Mouse (Mus musculus) testis, postnatal 14 days (tissue): ENCODE measurements around the gene Fbxw10.

Source experiments
- DNase-seq: peaks from one replicate; pipeline ENCODE4 v3.0.0; 2021; ENCODE audit warnings: low spot score

Fbxw10 gene

DNA sequence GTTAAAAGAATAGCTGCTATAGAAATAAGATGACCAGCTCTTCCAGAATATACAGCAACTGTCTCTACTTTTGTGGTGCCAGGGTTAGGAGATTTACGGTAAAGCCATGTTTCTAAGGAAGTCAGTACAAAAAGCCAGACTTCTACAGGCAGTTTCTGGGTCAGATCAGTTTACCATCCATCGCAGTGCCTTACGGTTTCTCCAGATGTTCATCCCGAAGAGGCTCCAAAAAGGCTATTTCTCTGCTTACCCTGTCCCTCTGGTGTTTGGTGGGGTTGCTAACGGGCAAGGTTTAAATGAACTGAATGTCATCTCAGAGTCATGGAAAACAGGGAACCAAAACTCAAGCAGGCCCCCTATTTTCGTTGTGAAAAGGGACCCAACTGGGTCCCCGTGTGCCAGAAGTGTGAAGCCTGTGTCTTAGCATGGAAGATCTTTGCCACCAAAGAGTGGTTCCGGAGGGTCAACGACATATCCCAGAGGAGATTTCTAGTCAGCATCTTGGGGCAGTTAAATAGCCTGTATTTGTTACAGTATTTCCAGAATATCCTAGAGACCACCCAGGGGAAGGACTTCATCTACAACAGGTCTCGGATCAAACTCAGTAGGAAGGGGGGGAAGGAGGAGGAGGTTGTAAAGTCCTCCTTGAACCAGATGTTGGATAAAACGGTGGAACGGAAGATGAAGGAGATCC, at the start of gene Fbxw10:
Fbxw10 (plus strand) TSS at position 109 of the 694 bp plus-strand sequence.
- DNase-seq, result no peak

- DNase-seq, result no peak
Measured at GRCm38 (mm10) chr11:62804119-62804518, 42.8 kb upstream of the Fbxw10 start.

DNA sequence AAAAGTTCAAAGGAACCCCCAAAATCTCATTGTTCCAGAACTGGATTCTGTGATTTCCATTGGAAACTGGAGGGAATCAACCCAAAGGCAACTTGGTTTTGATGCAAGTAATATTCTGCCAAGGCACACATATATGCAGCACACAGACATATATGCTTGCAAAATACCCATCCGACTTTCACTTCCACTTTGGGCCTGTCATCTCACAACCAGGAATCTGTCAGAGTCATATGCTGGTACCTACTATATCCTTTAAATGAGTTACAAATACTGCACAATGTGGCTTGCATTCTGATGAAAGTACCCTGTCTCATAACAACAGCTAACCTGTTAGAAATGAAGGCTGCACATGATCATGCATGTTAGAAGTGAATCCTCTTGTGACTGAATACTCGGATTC, 38.9 kb upstream of the Fbxw10 start:
- no peak for DNase-seq

DNA sequence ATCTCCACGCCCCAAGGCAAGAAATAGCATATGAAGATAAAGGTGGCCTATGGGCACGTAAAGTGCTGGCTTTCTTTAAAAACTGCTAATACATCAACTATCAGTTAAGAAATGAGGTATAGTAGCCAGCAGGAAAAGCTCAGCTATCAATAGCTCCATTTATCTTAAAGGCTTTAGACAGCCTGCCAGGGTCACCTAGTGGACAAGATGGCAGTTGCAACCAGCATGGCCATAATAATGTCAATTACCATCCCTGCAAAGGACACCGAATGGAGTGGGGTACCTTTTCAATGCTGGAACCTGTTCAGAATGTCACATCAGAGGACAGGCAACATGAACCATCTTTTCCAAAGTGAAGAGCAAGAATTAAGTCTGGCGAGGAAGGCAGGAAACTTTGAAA, 37.7 kb upstream of the Fbxw10 start:
- DNase-seq, result no peak

DNA sequence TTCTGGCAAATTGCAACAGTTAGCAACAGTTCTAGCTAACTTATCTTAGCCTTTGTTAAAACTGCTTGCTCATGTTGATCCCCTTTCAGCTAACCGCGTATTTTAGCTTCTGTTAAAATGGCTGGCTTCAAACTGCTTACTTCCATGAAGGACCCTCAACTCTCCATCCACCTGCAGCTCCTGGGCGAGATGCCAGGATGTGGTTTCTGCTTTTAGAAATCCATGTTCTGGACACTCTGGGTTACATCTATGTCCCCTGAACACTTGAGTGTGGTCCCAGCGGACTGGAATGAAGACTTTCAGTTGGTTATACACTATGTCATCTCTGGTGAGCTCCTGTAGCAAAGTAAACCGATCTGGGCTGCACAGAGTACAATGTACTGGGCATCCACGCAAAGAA, 34.6 kb upstream of the Fbxw10 start:
- no peak for DNase-seq

DNA sequence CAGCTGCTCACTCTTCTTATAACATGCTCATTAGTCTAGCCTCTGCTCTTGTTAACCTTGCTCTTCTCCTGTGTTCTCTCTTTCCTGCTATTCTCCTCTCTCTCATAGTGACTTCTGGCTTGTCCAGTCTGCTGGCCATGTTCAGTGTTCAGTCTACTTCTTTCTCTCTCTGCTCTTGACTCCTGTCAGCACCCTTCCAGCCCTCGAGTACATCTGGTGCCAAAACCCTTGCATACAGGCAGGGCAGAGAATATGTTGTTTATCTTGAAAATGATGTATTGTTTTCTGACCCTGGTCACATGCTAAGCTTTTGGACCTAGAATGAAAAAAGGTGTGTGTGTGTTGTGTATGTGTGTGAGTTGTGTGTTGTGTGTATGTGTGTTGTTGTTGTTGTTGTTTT, 33.4 kb upstream of the Fbxw10 start:
- no peak for DNase-seq

DNA sequence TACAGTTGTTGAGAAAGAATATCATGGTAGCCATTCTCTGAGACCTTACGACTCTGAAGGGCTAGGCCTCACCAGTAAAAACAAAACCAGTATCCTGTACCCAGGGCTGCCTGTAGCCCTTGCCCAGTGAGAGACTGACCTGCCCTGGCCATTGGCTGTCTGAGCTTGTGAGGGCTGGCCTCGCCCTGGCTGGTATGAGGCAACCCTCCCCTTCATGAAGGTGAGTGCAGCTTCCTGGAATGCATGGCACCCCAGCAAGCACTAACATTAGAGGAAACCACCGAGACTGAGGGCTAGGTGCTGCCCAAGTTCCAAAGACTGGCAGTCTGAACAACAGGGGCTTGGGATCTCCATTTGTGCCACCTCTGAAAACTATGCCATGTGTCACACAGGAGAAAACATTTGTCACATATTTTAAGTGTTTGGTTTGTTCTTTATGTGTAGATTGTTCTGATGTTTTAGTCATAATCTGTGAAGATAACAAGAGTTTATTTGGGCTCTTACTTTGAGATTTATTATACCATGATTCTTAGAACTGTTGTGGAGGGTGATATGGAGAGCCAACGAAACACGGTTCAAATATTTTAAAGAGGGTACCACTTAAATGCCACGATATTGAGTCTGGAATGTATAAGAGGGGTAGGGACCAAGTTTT, 32.8 kb upstream of the Fbxw10 start:
- no peak for DNase-seq

GRCm38 (mm10) chr11:62814625-62815024, 32.2 kb upstream of the Fbxw10 start:
- no peak for DNase-seq

GRCm38 (mm10) chr11:62815438-62815837, 31.4 kb upstream of the Fbxw10 start:
- no peak for DNase-seq

DNA sequence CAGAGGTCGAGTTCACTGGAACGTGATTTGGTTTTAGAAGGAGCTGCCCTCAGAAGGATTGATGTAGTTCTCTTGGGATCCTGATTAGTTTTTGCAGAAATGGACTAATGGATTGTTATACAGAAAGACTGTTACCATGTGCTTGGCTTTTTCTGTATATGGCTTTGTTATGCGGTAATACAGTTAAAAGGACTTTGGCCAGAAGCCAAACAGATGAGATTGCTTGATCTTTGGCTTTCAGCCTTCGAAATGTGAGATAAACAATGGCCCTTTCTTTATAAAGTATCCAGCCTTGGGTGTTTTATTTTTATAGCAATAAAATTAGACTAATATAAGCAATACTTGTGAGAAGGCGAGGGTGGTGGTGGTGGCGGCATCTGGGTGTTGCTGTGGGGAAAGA, 30.3 kb upstream of the Fbxw10 start:
- DNase-seq, result no peak

DNA sequence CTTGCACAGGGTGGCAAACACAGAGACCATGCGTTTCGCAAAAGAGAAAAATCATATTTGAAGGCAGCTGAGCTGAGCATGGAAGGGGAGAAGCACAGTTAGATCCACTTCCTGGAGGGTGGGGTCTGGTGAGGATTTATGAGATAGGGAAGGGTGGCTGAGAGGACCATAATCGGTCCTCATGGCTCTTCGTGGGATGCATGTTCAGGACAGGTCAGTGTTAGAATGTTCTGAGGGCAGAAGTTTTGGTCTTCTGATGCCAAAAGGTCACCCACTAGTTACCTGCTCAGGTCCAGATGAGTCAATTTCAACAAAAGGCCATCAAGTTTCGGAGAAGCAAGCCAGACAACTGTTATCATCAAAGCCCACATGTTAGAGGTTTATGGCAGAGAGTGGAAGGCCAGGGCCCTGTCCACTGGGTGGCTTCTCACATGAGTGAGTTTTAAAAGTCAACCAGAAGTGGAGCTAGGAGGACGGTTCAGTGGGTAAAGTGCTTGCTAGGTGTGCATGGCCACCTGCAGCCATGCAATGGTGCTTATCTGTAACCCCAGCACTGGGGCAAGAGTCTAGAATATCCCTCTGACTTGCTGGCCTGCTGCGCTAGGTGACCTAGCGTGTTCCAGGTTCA, 27.7 kb upstream of the Fbxw10 start:
- no peak for DNase-seq

- DNase-seq, result peak; percentile 53
Measured at GRCm38 (mm10) chr11:62820059-62820541, 26.8 kb upstream of the Fbxw10 start, which contains the start of gene Trim16. TSS of gene Trim16 (plus strand) at chr11:62820231.

GRCm38 (mm10) chr11:62820661-62821437, 26.0 kb upstream of the Fbxw10 start:
- no peak for DNase-seq

DNA sequence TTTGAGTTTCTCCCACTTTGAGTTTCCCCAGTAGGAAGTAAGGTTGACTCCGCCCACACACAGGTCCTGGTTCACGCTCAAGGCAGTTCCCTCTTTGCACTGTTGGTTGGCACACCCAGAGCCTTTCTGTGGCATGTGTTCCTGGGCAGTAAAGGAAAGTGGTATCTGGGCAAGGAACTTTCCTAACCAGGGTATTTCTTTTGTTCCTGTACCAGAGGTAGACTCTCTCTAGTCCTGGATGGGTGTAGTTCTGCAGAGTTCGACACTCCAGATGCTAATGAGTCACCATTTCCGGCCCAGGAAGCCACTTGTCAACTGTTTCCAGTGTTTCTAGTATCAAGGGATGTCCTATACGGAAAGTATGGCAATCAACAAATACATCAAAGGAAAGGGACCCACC, 25.0 kb upstream of the Fbxw10 start:
- no peak for DNase-seq

DNA sequence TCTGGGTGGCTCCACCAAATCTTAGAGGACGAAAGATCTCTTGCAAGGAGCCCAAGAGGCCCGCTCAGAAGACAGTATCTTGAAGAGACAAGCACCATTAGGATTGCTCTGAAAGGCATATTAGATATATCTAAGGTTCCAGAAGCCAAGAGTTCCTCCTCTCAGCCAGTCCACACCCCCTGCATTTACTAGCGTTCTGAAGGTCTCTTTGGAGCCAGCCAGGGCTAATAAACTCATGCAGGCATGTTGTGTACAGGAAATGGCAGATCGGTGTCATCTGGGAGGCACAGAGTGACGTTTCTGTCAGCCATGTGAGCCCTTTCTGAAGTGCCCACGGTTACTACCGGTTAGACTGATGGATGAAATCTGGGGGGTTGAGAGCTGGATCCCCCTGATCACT, 22.7 kb upstream of the Fbxw10 start:
- DNase-seq, result no peak

DNA sequence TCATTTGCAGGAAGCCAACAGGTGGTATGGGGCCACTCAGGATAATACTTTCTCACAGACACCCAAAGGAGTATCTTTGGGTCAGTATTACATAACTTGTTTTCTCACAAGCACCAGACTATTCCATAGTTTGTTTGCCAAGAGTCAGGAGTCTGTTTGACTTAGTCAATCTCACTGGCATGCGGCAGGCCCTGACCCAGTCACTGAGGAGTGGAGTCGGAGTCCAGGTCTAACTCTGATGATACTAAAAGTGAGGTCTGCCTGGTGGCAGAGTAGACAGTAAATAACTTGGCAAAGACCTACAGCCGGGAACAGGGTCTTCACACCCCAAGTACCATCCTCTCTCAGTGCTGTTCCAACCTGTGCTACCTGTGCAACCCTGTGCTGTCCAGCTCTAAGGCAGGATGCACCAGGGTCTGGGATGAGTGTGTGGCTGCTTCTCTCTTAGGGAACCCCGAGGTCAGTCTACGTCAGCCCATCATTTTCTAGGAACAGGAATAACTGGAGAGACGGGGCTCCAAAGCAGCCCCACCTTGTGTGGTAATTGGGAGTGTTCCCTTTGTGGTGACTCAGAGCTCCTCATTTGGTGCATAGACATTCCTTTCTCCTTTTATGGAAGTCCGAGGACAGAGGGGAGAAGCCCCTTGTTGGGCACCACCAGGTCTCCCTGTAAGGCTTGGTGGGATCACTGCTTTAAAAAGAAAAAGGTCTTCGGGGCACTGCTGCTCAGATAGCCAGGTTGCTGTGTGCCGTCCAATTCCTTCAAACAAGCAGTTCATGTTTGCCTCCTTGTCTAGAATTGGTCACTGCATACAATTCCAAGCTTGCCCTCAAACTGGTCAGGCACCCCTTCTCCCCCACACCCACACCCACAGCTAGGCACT, 21.4 kb upstream of the Fbxw10 start:
- DNase-seq, result no peak

GRCm38 (mm10) chr11:62826106-62826733, 20.6 kb upstream of the Fbxw10 start:
- DNase-seq, result no peak

DNA sequence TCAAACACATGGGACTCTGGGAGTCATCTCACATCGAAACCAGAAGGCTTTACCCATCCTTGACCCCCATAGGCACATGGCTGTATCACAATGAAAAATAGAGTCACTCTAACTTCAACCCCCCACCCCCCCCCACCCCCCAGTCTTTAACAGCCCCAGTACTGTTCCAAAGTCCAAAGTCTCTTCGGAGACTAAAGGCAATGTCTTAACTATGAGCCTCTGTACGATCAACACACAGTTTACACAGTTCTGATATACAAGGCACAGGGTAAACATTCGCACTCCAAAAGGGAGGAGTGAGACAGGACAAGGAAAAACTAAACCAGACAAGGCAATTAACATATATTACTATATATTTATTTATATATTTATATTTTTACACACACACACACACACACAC, 19.7 kb upstream of the Fbxw10 start:
- DNase-seq, result no peak

- DNase-seq, result no peak
Measured at GRCm38 (mm10) chr11:62827911-62828310, 19.0 kb upstream of the Fbxw10 start.

DNA sequence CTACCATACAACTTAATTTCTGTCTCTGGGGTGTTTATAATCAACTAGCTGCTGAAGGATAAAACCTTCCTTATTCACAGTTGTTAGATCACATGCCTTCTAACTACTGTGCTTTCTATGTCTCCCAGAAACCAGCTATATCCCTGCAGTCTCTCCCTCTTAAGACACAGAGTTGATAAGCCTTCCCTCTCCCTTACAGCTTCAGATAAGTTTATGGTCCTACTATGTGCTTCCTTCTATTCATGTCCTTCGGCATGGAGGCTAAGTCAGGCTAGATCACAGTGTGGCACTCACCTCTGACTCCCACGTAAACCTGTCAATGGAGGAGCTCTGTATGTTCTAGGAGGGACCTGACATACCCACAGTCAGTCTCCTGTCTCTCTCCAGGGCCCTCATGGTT, 16.5 kb upstream of the Fbxw10 start:
- no peak for DNase-seq

- no peak for DNase-seq
Measured at GRCm38 (mm10) chr11:62831906-62832305, 15.0 kb upstream of the Fbxw10 start.
